Mouse (Mus musculus) adrenal gland, adult 18-20 months (tissue): ENCODE measurements around the gene Cbln4. TPM values are rescaled to one million over a fixed set of nuclear protein-coding genes. Genes with fewer than 3 reads are reported as not detected.

Experiments
- DNase-seq, 2 experiments: peaks; one replicate each; pipeline ENCODE4 v3.0.0; 2021 to 2022; ENCODE audit warnings: low spot score in 2 of 2
- long read RNA-seq, 2 experiments: library from polyadenylated mRNA; stranded (forward); transcript quantifications; one replicate each; pipeline ENCODE4 v2.0.0; 2021
- total RNA-seq, 2 experiments: library from RNA; stranded (reverse); gene quantifications; 1 replicate in 1 of 2; 2 replicates in 1 of 2; pipeline ENCODE4 v1.2.3; 2021

Cbln4 gene
- total RNA-seq = not detected
- long read RNA-seq, experiment 1 = 0 reads
- long read RNA-seq, experiment 2 = 0 reads

DNA sequence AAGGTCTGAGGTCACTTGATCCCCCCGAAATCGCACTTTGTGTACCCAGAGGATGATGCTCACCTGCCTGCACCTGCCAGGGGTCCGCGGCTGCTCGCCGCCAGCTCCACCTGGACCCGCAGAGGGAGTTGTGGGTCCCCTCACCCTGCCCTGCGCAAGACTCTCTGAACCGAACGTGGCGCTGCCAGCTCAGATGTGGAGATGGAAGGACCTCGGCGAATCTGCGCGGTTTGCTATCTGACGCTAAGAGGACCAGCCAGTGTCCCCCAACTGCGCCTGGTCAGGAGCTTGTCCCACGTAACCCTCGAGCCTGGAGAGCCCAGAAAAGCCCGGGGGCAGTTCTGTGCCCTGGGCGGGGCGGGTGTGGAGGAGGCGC is at the start of gene Cbln4:
Gene Cbln4, minus strand, starts transcription at position 232 of the 376 bp plus-strand sequence.
- DNase-seq = no peak

DNA sequence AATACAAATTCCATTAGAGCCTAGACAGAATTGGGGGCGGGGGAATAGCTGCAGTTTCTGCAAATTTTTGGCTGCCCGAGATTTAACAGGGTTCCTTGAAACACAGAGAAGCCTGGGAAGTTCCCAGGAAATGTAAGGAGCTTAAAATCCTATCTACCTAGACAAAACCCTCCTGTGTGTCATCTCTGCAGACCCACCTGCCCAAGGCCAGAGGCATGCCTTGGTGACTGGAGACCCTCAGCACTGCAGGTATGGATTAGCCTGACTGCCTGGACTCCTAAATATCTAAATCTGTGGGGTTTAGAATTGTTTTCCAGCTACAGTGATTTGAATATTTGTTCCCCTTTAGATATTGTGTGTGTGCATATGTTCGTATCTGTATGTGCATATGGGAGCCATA is 35.3 kb upstream of the Cbln4 start:
- DNase-seq = no peak

DNA sequence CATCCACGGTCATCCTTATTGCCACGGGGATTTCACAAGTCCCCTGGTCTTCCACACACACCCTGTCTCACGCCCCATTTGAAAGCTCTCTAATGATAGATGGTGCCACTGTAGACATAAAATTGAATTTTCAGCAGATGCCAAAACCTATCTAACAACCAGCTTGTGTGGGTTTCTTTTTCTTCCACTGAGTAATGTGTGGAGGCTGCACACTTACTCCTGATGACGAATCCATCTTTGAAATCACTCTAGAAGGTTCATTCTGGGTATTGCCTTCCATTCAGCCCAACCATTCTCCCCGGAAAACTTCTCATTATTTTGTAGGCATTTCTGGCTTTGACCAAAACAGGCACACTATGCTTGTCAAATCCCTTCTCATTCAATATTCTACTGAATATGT is 33.0 kb upstream of the Cbln4 start:
- DNase-seq = no peak

DNA sequence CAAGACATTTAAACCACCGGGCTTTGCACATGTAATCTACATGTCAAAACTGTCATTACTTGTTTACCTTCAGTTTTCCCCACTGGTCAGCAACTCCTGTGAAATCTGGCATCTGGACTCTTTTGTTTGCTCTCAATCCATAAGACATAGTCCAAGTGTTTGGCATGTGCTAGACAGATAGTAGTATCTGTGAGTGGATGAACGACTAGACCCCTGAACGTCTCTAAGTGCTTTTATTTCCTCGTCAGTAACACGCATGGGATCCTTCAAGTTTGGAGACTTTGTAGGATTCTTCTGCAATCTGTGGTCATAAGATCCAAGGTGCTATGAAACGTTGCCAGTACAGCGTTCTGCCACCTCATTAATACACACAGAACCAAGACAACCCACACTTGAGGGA is 19.6 kb upstream of the Cbln4 start:
- no peak for DNase-seq

DNA sequence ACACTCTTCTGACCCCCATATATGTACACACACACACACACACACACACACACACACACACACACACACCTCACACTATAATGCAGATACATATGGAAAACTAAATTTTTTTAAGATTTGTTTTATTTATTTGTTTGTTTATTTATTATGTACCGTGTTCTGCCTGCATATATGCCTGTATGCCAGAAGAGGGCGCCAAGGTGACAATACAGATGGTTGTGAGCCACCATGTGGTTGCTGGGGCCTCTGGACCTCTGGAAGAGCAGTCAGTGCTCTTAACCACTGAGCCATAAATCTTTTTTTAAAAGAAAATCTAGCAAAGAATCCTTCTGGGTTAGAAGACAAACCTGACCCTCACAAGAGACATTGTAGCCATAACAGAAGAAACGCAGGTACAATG is 16.5 kb upstream of the Cbln4 start:
- no peak for DNase-seq

DNA sequence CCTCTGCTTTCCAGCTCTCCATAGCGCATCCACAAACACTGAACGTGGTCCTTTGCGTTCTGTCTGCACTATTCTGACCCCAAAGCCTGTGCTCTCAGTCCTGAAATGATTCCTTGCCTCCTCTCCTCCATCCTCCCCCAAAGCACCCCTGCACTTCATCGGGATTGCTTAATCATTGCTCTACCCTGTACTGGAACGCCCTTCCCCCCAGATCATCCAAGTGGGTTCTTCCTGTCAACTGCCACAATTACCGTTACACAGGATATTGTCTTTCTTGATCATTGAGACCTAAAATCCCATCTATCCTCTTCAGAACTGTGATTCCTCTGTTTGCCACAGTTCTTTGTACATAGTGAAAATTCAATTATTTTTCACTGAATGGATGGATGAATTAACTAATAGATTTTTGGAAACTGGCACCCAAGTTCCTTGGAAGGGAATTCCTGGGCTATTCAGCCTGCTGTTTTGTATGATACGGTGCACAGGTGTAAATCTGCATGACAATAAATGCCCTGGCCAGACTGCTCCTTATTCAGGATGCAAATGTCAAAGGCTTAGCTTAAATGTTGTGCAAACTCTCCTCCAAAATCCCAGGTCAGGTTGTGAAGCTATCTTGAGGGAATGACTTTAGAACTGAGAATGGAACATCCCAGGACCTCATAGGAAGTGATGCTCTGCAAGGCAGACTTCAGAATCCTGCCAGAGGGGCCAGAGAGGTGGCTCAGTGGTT is 15.8 kb upstream of the Cbln4 start:
- DNase-seq = no peak

DNA sequence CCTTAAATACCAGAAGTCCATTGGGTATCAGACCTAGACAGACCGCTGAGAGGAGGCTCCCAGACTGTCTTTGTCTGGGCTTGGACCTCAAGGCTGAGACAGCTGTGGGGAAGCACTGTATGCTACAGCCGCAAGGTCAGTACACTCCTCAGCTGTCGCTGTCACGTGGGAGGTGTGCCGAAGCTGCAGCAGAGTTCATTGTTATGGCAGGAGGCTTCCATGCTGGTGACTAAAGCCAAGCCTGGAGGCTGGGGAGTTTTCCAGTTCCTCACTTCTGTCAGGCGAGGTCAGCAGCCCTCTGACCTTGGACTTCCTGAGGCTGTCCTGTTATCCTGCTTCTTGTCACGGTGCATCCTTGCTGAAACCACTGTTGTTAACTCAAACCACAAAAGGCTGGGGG is 2.7 kb upstream of the Cbln4 start:
- no peak for DNase-seq

DNA sequence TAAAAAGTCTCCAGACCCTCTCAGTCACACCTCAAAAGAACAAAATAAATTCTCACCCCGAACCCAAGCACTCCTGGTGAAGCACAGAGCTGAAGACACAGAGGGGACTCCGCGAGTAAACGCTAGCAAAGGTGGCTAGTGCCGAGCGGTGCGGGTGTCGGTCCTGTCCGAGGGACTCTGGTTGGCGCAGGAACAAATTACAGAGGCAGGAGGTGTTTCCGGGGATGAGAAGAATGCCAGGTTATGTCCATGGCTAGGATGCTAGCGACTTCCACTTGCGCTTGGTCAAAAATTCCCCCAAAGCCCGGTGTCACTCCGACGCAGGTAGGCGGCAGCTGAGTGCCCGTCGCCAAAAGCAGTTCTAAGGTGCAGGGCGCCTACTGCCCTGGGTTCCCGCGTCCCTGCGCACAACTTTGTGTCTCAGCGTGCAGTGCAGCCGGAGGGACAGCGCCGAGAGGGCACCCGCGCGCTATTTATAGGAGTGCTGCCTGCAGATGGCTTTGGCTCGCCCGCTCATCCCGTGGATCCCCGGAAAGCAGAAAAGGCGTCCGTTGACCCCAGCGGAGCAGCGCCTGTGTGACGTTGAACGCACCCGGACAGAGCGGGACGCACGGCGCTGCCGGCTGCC is 545 bp downstream of the Cbln4 start:
- DNase-seq = no peak

DNA sequence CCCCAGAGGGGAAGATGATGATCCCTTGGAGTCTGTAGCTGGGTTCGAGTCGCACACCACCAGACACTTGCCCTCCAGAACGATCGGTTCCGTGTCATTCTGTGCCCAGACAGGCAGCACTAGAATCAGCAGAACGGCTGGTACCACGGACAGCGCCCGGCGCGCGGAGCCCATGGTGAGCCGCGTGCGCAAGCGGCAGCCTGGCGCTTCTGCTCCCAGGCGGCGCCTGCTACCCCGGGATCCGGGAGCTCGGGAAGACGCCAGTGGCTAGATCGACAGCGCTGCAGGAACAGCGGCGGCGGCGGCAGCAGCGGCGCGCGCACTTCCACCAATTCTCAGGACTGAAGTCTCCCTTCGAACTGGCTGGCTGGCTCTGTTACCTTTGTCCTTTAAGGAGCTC is 1.1 kb downstream of the Cbln4 start:
- DNase-seq = peak; percentile 75 to 77

DNA sequence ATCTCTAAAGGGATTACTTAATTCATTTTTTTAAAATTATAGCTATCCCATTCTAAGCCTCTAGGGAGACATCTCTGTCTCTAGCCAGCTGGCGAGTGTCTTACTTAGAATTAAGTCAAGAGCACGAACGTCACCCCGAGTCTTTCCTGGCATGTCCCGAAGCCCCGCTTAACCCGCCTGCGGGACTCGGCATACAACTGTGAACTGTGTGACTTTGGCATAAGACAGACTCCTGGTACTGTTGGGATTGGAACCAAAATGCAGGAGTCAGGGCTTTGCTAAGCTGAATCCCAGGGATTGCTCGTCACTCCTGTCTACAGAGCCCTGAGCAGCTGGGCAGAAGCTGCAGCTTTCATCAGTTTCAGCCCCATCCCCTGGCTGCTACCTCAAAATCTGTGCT is 2.4 kb downstream of the Cbln4 start:
- DNase-seq = no peak

DNA sequence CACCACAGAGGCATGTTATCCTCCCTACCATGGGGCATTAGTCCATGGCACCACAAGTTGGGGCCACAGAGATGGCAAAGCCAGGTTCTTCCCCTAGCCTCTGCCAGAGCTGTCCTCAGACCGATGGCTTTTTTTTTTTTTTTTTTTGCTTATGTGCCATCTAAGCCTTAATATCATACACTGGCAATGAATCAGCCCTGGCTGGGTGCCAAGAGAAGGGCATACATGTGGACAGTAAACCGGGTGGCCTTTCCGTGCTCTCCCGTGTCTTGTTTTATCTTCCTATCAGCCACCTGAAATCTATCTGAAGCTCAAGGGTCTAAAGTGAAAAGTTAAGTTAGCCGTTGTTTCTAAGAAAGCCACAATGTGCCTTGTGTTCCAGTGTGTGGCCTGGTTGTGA is 3.7 kb downstream of the Cbln4 start:
- no peak for DNase-seq

DNA sequence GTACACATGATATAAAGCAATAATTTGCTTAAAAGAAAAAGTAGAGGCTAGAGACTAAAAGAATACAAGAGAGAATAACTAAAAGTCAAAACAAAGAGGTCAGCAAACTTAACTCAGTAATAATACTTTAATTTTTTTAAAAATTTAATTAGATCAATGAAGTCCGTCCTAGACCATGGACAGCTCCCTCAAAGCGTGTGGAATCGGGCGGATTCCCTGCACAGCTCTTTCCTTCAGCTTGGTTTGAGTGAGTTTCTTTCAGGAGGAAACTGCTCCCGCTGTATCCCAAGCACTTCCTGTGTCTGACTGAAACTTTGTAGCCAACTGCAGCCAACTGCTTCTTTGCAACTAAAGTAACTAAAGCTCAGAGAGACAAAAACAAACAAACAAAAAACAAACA is 9.0 kb downstream of the Cbln4 start:
- DNase-seq = no peak

DNA sequence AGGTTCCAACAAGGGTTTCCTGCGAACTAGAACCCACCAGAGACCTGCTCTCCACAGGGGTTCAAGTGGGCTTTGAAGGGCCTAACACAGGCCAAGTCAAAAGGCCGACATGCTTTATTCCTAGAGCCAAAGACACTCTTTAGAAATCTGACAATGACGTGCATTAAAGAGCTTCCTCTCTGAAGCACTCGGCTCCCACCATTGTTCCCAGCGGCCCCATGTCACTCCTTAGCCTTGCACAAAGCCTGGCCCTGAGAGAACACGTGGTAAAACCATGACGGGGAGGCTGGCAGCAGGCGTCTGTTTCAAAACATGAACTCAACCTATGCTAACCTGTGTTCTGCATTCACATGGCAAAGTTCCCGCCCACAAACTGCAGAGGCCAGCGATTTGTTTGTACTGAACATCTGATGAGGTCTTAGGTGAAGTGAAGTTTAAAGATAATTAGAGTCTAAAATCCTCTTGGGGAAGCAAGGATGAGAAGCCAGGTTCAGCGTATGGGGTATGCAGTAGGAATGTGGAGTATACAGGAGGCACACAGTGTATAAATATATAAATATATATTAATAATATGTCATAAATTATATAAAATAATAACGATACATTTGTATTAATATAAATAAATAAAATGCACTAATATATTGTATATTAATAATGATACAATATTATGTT is 17.7 kb downstream of the Cbln4 start:
- DNase-seq = no peak

DNA sequence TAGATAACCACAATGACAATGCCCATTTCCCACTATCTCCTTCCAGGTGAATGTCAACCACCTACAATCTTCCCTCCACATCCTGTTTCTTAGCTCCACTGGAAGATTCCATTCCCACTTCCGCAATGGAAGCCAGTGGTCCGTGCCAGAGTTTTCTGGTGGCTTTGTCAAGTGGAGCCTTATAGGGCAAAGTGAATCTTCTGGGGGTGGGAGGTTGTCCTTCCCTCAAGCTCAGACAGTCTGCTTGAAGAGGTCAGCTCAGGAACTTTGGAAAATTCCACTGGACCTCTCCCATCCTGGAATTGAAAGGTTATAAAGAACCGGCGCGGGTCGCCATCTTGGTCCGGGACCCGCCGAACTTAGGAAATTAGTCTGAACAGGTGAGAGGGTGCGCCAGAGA is 36.5 kb downstream of the Cbln4 start:
- no peak for DNase-seq

DNA sequence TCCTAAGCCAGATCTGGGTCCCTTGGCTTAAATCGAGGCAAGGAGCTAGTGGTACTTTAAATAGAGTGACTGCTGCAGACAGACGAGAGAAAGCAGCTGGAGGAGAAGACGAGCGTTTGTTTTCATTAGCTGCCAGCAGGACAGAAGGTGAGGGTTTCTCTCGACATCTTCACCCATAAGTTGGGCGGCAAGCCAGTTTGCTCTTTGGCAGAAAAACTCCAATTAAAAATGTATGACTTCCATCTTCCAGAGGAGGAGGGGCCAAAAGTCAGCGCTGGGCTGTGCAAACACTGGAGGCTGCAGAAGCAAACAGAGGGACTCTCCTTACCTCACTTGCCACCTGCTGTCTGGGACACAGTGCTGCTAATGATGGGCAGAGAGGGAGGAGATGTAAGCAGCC is 37.3 kb downstream of the Cbln4 start:
- no peak for DNase-seq

DNA sequence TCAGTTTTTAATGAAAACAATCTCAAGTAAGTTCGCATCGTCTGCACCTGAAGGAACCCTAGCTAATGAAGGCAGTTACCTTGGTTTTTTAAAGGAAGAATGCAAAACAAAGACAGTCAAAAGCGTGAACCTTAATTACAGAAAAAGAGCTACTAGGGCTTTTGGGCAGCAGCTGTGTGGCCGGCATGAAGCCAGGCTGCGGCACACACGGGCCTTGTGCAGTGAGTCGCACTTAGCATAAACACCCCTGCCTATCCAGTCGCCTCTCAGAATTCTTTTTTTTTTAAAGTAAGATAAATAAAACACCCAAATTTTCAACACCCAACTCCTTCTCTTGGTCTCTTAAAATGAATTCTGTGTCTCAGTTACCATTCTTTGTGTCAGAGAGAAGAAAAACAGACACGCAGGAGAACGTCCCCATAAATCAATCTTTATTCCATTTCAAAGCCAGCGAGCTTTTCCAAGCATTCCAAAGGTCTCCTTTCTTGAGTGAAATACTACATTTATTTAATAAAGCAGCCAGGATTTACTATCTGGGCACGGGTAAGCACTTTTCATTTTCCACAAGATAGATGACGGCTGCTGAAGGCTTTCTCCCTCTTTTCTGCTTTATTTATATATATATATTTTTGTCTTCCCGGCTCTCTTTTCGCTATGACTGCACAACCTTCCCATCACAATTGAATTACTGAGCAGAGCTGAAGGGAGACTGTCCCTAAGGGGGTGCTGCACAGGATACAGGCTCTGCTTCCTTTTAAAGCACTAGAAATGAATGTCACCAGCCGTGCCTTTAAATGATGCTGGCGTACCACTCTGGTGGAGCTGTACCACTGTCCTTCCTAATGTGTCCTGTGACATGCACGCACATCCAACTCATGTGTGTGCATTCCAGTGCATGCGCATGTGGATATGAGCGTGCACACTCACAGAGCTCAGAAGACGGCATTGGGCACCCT is 39.0 kb downstream of the Cbln4 start:
- DNase-seq = no peak

DNA sequence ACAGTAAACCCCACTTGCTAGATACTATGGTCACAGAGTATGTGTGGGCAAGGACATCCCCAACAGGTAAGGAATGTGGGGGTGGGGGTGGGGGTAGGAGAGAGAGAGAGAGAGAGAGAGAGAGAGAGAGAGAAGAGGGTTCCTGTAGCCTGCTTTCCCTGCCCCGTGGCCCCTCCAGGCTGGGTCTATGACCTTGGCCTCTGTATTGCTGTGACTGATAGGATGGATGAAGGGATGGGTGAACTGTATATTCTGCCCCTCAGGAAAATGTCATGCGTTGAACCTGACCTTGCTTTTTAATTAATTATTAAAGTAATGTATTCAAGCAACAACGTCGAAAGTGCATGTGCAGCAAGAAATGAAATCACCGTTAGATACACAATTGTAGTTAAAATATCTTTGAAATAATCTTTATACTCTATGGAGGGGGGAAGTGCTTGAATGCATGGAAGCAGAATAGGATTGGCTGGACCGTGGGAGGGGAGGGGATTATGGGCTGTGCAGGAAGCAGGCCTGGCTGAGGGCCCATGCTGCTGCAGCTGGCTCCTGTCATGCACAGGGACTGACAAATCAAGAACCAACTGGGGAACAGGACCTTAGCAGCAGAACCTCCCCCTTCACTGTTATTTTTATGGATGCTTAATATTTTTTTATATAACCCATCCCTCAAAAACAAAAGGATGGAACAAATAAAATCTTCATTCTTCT is 46.1 kb downstream of the Cbln4 start:
- no peak for DNase-seq

DNA sequence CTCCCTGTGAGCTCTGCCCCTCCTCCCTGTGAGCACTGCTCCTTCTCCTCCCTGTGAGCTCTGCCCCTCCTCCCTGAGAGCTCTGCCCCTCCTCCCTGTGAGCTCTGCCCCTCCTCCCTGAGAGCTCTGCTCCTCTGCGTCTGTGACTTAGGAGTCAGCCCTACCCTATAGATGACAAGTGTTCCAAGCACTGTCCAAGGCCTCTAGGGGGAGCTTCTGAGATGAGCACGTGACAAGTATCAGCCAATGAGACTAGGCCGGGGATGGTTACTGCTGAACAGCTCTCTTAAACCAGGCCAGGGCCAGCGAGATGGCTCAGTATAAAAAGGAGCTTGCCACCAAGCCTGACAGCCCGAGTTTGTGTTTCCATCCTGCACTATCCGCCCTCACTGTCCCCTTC is 48.4 kb downstream of the Cbln4 start:
- no peak for DNase-seq

DNA sequence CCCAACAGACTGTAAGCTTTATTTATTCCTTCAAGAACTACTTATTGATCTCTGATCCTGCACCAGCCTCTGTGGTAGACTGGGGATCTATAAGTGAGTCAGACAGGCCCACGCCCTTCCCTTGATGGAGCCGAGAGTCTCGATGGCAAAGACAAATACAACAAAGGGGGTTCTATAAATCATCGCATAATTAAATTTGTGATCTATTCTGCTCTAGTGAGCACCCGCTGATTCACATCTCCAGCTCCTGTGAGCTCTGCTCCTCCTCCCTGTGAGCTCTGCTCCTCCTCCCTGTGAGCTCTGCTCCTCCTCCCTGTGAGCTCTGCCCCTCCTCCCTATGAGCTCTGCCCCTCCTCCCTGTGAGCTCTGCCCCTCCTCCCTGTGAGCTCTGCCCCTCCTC is 49.0 kb downstream of the Cbln4 start:
- DNase-seq = no peak

DNA sequence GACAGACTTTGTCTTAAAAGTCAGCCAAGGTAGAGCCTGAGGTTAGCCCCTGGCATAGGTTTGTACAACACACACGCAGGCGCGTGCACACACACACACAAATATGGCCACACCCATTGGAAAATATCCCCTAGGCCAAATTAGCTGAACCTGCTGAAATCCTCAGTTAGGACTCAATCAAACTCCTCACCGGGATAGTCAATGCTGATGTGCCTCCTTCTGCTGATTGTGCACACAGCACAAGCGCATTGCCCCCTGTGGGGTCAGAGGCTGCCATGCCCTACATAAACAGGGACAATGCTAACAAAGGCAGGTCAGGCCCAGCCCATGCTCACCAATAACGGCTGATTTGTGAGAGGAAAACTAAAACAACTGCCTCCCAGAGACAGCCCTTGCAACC is 56.6 kb downstream of the Cbln4 start:
- no peak for DNase-seq
